Mouse (Mus musculus): Measurements from ENCODE around the gene Myo18a. TPM values are rescaled to one million over a fixed set of nuclear protein-coding genes. Genes with fewer than 3 reads are reported as not detected.
A peak's percentile ranks its signal among the peaks of the same experiment; 100 is the strongest.

Gene Myo18a
- total RNA-seq, 2 experiments from 2014 or later = 345 to 399 TPM

- peak overlapping the region; percentile 92 for H3K27ac ChIP-seq
- peak overlapping the region; percentile 58 for H3K4me3 ChIP-seq
- intact Hi-C loops (cut with DNase I) = no loop called here
- no peak for TF ChIP-seq CTCF (IDR thresholded peaks at IDR 0.05)
- peak; percentile 40 for DNase-seq
These were observed 46.2 kb downstream of the Myo18a start for GRCm38 (mm10) chr11:77809215-77809614.

DNA sequence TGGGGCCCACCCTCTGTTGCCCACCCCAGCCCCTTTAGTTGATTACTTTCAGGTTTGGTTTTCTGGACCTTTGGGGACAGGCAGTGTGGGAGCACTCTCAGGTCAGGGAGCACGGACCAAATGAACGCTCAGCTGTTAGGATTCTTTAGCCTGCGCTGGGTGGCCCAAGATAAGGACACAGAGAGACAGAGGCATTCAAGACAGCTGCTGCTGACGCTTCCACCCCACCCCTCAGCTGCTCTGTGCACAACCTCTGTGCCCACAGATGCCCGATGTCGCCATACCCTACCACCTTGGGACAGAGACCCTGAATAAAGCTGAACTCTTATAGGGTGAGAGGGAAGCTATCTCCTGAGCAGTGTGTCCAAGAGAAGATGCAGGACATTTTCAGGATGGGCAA is 47.0 kb downstream of the Myo18a start:
- Histone ChIP-seq H3K4me3 (peak overlapping the region; percentile 58), H3K27ac (peak overlapping the region; percentile 92)
- no peak for TF ChIP-seq CTCF (IDR thresholded peaks at IDR 0.05)
- DNase-seq = no peak
- intact Hi-C loops (cut with DNase I) = no loop called here

- no peak for TF ChIP-seq CTCF (IDR thresholded peaks at IDR 0.05)
- peak overlapping the region; percentile 87 for H3K27ac ChIP-seq
- intact Hi-C loops (cut with DNase I) = loop anchor here (2.0 kb wide), 1 partner anchor 77 kb away; no protein-coding TSS in a partner anchor
- H3K4me3 ChIP-seq = peak overlapping the region; percentile 62
- DNase-seq = peak; percentile 90
These were observed 50.9 kb downstream of the Myo18a start for GRCm38 (mm10) chr11:77813969-77814368.

DNA sequence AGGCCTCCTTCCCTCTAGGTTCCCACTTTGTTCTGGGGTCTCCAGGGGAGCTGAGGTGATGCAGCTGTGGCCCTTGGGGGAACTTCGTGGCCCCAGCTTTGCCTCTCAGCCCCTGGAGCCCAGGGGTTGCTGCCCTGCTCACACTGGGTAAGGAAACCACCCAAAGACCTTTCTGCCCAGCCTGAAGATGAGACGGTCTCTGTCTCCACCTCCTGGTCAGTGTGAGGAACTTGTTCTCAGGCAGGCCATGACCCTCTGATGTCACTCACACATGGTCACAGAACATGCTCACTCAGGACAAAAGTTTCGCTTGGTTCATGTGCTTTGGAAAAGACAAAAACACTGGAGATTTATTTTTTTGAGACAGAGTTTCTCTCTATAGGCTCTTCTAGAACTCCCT is 53.0 kb downstream of the Myo18a start:
- peak; percentile 97; the same call in 1 of the 2 replicates for TF ChIP-seq CTCF (IDR thresholded peaks at IDR 0.05)
- peak; percentile 84 for DNase-seq
- peak overlapping the region; percentile 62 for H3K4me3 ChIP-seq
- peak overlapping the region; percentile 87 for H3K27ac ChIP-seq
- intact Hi-C loops (cut with DNase I) = loop anchor here (2.0 kb wide), 1 partner anchor 53 kb away; the partner anchor contains the start of gene Myo18a

DNA sequence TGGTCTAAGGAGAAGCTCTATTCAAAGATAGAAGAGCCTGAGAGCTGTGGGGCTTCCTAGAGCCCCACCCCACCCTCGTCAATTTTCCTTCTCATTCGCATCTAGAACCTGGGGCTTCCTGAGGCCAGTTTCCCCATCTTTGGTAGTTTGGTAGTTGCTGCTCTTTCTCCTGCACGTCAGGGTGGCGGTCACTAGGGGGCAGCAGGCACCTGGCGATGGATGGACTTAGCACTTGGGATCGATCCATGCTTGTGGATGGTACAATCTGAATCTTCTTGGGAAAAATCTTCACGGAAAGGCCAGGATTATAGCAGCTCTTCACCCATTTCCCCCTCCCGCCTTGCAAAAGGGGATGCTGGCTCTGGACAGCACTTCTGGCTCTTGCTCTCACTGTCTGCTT is 58.6 kb downstream of the Myo18a start:
- peak; percentile 81 for TF ChIP-seq CTCF (IDR thresholded peaks at IDR 0.05)
- Histone ChIP-seq H3K27ac (no peak overlapping the region), H3K4me3 (no peak overlapping the region)
- peak; percentile 72 for DNase-seq
- intact Hi-C loops (cut with DNase I) = no loop called here

GRCm38 (mm10) chr11:77822781-77823180 is 59.7 kb downstream of the Myo18a start:
- intact Hi-C loops (cut with DNase I) = no loop called here
- Histone ChIP-seq H3K4me3 (no peak overlapping the region), H3K27ac (no peak overlapping the region)
- peak; percentile 87 for TF ChIP-seq CTCF (IDR thresholded peaks at IDR 0.05)
- DNase-seq = peak; percentile 69

DNA sequence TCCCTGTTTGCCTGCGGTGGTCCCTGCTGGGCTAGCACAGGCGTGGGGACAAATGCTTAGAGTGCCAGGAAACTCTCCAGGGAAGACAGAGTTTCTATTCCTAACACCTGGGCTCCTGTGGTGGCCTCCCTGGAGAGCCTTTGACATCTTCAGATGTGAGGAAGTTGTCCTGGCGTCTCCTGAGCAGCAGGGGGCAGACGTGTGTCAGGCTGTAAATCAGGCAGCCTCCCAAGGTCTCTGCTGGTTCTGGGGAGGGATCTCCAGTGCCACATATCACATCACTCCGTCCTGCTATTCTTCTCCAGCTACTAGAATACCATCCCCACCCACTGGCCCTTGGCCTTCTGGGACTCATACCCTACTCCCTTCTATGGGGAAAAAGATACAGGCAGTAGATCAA is 62.8 kb downstream of the Myo18a start:
- peak; percentile 86 for TF ChIP-seq CTCF (IDR thresholded peaks at IDR 0.05)
- H3K27ac ChIP-seq = peak overlapping the region; percentile 74
- intact Hi-C loops (cut with DNase I) = no loop called here
- peak; percentile 79 for DNase-seq
- H3K4me3 ChIP-seq = no peak overlapping the region

DNA sequence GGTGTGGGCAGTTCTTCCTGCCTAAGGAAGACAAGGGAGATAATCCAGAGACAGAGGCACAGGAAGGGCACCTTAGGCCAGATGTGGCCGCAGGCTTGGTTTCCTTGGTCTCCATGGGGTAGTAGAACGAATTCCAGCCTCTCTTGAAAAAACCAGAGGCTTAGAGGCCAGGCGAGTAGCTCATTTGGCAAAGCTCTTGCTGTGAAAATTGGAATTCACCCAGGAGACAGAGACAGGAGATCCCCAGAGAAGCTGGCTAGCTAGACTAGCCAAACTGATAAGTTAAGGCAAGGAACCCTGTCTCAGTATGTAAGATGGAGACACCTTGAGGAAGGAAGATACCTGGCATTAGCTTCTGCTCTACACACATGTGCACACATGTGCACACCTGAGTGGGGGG is 63.3 kb downstream of the Myo18a start:
- no peak for TF ChIP-seq CTCF (IDR thresholded peaks at IDR 0.05)
- no peak for DNase-seq
- peak overlapping the region; percentile 74 for H3K27ac ChIP-seq
- H3K4me3 ChIP-seq = no peak overlapping the region
- intact Hi-C loops (cut with DNase I) = no loop called here

GRCm38 (mm10) chr11:77827241-77827995 is 64.4 kb downstream of the Myo18a start:
- H3K4me3 ChIP-seq = no peak overlapping the region
- intact Hi-C loops (cut with DNase I) = loop anchor here (1.0 kb wide), 1 partner anchor 140 kb away; no protein-coding TSS in a partner anchor
- no peak overlapping the region for H3K27ac ChIP-seq
- peak; percentile 72 for DNase-seq
- peak; percentile 97 for TF ChIP-seq CTCF (IDR thresholded peaks at IDR 0.05)

DNA sequence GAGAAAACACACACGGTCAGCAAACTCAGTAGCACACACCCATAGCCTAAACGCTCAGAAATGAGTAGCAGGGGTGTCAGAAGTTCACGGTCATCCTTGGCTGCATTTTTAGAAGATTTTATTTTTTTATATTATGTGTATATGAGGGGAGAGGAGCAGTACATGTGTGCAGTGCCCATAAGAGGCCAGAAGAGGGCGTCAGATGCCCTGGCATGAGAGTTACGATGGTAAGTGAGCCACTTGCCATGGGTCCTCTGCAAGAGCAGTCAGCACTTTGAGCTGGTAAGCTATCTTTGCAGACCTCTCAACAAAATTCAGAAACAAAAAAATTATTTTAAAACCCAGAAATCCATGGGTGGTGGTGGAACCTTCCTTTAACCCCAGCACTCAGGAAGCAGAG is 65.1 kb downstream of the Myo18a start:
- no peak for DNase-seq
- Histone ChIP-seq H3K4me3 (no peak overlapping the region), H3K27ac (no peak overlapping the region)
- intact Hi-C loops (cut with DNase I) = no loop called here
- peak; percentile 35; the same call in 1 of the 2 replicates for TF ChIP-seq CTCF (IDR thresholded peaks at IDR 0.05)

- no peak overlapping the region for H3K27ac ChIP-seq
- no peak for DNase-seq
- intact Hi-C loops (cut with DNase I) = no loop called here
- H3K4me3 ChIP-seq = no peak overlapping the region
- no peak for TF ChIP-seq CTCF (IDR thresholded peaks at IDR 0.05)
These were observed 66.2 kb downstream of the Myo18a start for GRCm38 (mm10) chr11:77829043-77829841.

- DNase-seq = no peak
- H3K27ac ChIP-seq = no peak overlapping the region
- no peak overlapping the region for H3K4me3 ChIP-seq
- intact Hi-C loops (cut with DNase I) = no loop called here
- no peak for TF ChIP-seq CTCF (IDR thresholded peaks at IDR 0.05)
These were observed 67.8 kb downstream of the Myo18a start for GRCm38 (mm10) chr11:77830875-77831274.

DNA sequence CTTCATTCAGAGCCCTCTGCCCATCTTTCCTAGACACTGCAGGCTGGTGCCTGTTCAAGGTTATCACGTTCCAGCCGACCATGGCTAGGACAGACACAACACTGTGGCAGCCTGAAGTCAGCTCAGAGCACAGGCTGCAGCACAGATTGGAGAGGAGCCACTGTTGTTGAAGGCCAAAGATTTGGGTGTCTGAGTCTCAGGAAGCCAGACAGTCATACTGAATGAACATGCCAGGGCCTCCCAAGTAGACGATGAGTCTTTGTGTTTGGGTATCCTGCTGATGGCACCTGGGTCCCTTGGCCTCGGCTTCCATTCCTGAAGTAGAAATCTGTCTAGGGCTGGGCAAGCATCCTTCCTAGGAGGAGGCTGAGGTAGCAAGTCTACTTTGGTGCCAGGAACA is 69.5 kb downstream of the Myo18a start:
- Histone ChIP-seq H3K27ac (no peak overlapping the region), H3K4me3 (no peak overlapping the region)
- intact Hi-C loops (cut with DNase I) = no loop called here
- no peak for TF ChIP-seq CTCF (IDR thresholded peaks at IDR 0.05)
- no peak for DNase-seq

All from gastrocnemius, adult 2 months (tissue).